In the genomic region with DNA sequence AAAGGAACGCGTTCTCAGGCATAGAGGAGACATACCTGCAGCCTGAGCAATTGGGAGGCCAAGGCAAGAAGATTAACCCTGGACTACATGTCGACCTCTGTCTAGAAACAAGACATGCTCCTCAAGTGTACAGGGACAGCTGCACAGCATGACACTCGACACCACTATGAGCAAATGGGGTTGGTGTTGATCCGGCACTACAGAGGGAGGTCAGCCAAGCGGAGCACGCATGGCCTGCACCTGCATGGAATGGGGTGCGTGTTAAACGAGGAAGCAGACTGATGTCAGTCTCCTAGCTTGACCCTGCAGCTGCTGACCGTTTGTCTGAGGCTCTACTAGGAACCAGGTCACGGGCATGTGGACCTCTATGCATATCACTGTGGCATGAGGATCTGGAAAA, we compare ENCODE assay signal across 16 mouse cellular contexts. TPM values are rescaled to one million over a fixed set of nuclear protein-coding genes. Genes with fewer than 3 reads are reported as not detected.
"Had no signal": no experiment of that assay in that cellular context is flagged by ENCODE, and none has a peak within 500 bp of the region (broad histone marks: within the 10 kb centered on the region; RNA-seq: fewer than 3 reads in every experiment).

No protein-coding gene starts in this region.

- H3K27ac ChIP-seq: kidney, postnatal 0 days; layer of hippocampus, adult 2 months; liver, embryonic 13.5 days; lung, embryonic 15.5 days; midbrain, embryonic 12.5 days; stomach, embryonic 15.5 days had no signal

- H3K27me3 ChIP-seq: lung, embryonic 15.5 days; stomach, embryonic 15.5 days had no signal

- ATAC-seq: intestine, postnatal 0 days; liver, postnatal 0 days; midbrain, embryonic 16.5 days had no signal

- DNase-seq: kidney, postnatal 4 days; left cerebral cortex, postnatal 4 days; liver; liver, embryonic 13.5 days; liver, postnatal 0 days; right cerebral cortex, postnatal 14 days; thymus, adult 2 months; thymus, postnatal 25 days had no signal

- H3K4me2 ChIP-seq: liver, embryonic 13.5 days; lung, embryonic 15.5 days; midbrain, embryonic 12.5 days; stomach, embryonic 15.5 days had no signal

- H3K36me3 ChIP-seq: lung, embryonic 15.5 days; stomach, embryonic 15.5 days had no signal

- H3K4me3 ChIP-seq: layer of hippocampus, adult 2 months; liver, embryonic 13.5 days; lung, embryonic 15.5 days; midbrain, embryonic 12.5 days; stomach, embryonic 15.5 days had no signal

- H3K9me3 ChIP-seq: liver, embryonic 13.5 days; lung, embryonic 15.5 days; midbrain, embryonic 12.5 days; stomach, embryonic 15.5 days had no signal

- H3K4me1 ChIP-seq: liver, embryonic 13.5 days; lung, embryonic 15.5 days; stomach, embryonic 15.5 days had no signal

- H3K9ac ChIP-seq: liver, embryonic 13.5 days; liver, postnatal 0 days; lung, embryonic 15.5 days; midbrain, embryonic 12.5 days; stomach, embryonic 15.5 days had no signal

RNA-seq across cellular contexts. Expression of a gene that starts 14.0 kb away (rescaled TPM):
- polyA plus RNA-seq: intestine, postnatal 0 days; kidney, postnatal 0 days; liver, embryonic 13.5 days; liver, postnatal 0 days; lung, embryonic 15.5 days; spleen, adult 2 months had no signal
